Mouse (Mus musculus): ENCODE measurements around the gene Rpl39.

Rpl39 gene

GRCm38 (mm10) chrX:37063902-37064301 is 21.3 kb downstream of the Rpl39 start:
- no peak for DNase-seq

GRCm38 (mm10) chrX:37048890-37049823 is 36.0 kb downstream of the Rpl39 start:
- DNase-seq, result no peak

- peak; percentile 3 for DNase-seq
These were observed 36.9 kb downstream of the Rpl39 start, which contains the start of gene Sowahd for GRCm38 (mm10) chrX:37048066-37048889. TSS of gene Sowahd (plus strand) at chrX:37048845.

- DNase-seq, result peak; percentile 63
These were observed 42.5 kb downstream of the Rpl39 start for GRCm38 (mm10) chrX:37042726-37043125.
